Mouse (Mus musculus): ENCODE data around the gene Cdh23.

DNA sequence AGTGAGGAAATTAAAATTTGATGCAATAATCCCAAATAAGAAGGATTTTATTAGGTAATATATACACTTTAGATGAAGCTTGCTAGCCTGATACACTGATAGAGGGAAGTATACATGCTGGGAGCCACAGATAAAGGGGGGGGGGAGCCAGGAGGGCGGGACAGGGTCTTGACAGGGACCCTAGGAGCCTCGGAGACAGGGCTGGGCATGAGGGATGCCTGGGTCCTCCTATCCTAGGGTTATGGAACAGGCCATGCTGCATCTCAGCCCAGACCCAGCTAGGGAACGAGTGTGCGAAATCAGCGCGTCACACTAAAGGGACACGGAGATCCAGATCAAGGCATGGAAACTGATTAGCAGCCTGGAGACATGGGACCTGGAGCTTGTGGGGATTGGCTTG is 168.3 kb downstream of the Cdh23 start:
- TF ChIP-seq CTCF (IDR thresholded peaks at IDR 0.05; ENCODE audit: control insufficient read depth, insufficient read depth, insufficient read length) = no peak
- TF ChIP-seq MAX (IDR thresholded peaks at IDR 0.05) = no peak
- no peak for TF ChIP-seq USF1 (IDR thresholded peaks at IDR 0.05; ENCODE audit: low read depth)

Measured in C2C12 (cell line).